Mouse (Mus musculus) left cerebral cortex, adult 9 months (tissue): ENCODE results near the gene Plekhm1.
A peak's percentile ranks its signal among the peaks of the same experiment; 100 is the strongest.
"Not testable (repeated sequence)": the region's sequence is repeated elsewhere in the genome, so short reads cannot be mapped to it uniquely, and the experiment has no call there.

Source experiments
- DNase-seq, 2 experiments: peaks; one replicate each; pipeline ENCODE4 v3.0.0; 2022; ENCODE audit warnings: low spot score in 2 of 2

Plekhm1 gene

DNA sequence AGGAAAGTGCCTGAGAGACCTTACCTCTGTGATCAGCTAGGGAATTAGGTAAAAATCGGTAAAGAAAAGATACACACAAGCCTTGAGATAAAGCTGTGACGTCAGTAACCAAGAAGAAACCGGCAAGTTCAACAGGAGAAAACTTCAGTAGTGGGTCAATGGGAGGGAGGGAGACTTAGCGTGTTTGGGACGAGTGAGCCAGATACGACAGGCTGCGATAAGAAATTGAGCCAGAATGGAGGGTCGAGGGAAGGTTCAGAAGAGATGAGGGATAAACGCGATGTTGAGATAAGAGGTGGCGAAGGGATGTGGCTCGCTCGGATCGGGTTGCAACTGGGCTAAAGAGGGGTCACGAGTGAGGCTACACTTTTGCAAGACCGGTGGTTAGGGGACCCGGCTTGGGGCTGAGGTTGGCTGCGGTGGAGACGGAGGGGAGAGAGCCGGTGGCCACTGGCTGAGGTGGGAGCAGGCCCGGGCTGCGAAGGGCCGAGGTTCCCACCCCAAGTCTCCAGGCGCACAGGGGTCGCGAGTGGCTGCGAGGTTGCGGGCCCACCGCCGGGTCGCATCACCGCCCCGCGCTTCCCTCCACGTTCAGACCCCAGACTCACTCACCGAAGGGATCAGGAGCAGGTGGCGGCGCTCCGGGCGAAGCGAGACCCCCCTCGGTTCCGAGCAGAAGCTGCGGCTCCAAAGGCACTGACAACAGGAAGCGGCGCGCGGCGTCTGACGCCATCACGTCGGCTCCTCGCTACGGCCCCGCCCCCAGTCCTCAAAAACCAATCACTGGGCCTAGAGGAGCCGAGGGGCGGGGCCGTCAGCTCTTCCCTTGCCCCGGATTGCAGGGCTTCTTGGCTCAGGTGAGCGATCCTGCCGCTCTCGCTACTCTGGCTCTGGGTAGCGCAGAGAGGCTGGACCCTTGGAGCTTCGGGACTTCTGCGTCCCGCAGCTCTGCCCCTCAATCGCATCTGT is at the start of gene Plekhm1:
Gene Plekhm1, minus strand, starts transcription at position 707 of the 969 bp plus-strand sequence.
- peak; percentile 82 to 96 for DNase-seq

DNA sequence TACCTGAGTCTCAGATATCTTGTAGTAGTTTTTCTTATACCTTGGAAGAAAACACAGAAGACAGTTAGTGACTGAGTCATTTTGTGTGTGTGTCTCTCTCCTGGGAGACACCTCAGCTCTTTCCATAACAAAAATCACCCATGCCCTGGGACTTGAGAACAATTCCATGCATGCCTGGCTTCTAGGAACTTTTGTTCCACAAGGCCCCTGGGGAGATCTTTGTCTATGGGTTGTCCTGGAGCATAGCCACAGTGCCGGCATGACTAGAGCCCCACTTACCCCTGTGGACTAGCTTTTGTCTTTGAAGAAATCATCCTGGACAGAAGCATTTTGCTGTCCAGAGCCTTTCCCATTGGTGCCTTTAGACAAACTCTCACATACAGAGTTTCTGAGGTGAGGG is 38.6 kb upstream of the Plekhm1 start:
- not testable (repeated sequence) for DNase-seq

DNA sequence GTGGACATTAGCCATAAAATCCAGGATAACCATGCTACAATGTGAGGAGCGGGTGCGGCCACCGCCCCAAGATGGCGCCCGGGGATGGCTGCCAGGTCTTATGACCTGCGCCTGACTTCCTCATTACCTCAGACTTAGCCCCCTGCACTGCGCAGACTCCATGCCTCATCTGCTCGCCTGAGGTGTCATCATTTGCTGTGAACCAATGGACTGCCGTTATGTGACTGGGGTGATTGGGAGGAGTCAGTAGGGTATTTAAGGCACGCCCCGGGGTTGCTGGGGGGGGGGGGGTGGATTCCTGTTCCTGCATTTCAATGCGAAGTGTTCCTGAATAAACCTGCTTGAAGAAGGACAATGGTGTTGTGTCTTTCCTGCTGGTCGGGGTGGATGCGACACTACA is 37.2 kb upstream of the Plekhm1 start:
- not testable (repeated sequence) for DNase-seq

DNA sequence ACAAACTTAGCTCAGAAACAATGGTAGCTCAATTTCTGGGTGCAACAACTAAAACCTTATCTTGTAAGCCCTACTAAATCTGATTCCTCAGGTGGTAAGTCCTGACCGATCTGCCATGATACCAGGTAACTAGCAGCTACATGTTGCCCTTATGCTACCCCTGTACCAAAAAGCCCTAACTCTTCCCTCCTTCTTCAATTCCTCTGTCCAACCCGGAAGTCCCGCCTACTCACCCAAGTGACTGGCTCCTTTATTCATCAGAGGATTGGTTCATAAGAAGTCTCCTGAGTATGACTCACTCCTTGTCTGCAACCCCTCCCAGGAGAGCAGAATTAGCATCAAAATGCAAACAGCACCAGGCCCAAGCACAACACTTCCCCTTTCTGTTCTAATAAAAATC is 31.2 kb upstream of the Plekhm1 start:
- no peak for DNase-seq

DNA sequence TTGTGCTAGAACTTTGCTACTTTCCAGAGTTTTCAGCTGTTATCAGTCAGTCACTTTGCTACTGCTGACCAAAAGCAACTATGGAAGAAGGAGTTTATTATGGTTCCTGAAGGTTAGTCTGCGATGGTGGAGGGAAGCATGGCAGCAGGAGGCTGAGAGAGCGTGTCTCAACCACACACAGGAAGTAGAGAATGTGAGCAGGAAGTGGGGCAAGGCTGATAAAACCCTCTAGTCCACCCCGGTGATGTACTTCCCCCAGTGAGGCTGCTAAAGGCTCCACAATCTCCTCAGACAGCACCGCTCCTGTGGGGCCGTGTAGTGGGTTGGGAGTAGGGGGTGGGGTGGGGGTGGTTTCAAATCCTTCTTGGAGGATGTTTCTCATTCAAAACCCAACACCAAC is 23.8 kb upstream of the Plekhm1 start:
- no peak for DNase-seq

DNA sequence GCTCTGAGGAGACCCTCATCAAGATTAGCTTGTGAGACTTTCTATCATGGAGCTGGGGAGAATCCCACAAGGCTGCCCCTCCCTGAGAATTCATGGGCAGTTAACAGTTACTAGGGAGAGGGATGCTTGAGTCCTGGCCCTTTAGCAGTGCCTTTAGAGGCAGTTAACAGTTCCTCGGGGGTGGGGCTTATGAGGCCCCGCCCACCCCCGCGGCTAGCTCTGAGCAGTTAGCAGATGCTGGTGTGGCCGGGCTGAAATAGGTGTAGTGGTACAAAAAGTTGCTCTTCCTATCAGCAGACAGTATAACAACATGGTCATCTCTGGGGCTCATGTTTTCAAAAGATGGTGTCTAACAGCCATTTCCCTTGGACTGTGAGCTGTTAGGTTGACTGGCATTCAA is 12.5 kb upstream of the Plekhm1 start:
- no peak for DNase-seq

DNA sequence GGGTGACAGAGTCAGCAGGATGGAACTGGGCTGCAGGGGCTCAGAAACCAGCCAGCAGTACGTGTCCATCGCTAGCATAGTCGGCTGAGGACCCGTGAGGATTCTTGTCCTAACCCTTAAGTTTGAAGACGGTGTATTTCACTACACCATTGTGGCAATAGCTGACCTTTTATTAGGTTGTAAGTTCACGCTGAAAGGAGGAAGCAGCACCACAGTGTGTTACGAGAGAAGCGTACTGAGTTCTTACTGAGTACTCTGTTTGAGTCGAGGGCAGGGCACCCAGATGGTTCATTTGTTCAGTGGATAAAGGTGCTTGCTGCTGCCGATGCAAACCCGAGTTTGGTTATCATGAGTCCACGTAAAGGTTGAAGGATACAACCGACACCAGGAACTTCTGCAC is 7.2 kb upstream of the Plekhm1 start:
- DNase-seq, result no peak

DNA sequence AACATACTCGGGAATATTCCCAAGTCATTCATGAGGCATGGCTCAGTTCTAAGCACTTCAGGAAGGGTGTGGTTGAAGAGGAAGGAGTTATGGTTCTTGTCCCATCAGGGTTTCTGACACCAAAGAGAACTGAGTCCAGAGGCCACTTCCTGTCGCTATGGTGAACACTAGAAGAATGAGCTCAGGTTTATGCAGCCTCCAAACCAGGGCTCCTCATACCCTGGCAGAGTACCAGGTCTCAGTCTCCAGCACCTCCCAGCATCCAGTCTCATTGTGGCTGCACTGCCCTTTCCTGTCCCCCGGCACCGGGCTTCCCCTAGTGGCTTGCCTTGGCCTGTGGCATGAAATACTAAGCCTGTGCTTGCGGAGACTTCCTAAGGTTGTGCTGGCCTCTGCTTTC is 6.7 kb upstream of the Plekhm1 start:
- DNase-seq, result no peak

DNA sequence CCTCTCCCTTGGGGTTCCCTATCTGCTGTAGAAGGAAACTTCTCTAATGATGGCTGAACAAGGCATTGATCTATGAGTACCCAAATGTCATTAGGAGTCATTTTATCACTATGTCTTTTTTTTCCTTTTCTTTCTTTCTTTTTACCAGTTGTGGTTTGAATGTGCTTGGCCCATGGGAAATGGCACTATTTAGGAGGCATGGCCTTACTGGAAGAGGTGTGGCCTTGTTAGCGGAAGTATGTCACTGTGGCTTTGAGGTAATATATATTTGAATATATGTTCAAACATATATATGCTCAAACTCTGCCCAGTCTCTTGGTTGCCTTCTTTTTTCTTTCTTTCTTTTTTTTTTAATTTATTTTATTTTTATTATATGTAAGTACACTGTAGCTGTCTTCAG is 1.0 kb upstream of the Plekhm1 start:
- DNase-seq, result no peak

DNA sequence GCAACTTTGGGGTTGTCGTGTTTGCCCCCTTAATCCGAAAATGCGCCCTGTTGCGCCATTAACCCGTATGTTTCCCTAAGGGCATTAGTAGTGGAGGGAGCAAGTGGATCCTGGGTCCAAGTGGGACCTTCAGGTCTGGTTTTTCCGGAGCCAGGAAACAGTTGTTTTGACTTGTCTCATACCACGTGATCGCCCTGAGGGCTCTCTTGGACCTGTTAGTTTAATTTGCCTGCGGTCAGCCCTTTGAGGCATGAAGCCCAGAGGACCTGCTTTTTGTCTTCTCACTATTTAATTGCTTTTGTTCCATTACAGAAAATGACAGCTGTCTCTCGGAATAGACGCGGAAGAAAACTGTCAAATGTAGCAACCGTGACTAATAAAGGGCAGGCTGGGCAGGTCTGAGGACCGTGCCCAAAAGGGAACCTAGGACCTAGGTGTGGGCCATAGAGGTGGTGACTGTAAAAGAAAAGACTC is 500 bp upstream of the Plekhm1 start:
- no peak for DNase-seq

DNA sequence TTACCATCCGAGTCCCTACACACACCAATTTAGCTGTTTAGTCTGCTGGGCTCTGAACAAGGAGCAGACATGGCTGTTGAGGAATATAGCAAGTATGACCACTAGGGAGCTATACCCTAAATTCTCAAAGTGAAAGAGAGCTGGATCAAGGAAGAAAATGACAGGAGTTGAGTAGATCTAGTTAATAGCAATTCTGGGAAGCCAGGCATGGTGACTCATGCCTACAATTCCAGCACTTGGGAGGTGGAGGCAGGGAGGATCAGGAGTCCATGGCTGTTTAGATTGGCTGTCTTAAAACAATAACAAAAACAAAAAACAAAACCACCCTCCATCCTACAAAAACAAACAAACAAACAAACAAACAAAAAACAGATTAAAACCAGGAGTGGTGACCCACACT is 1.2 kb downstream of the Plekhm1 start:
- DNase-seq, result no peak

DNA sequence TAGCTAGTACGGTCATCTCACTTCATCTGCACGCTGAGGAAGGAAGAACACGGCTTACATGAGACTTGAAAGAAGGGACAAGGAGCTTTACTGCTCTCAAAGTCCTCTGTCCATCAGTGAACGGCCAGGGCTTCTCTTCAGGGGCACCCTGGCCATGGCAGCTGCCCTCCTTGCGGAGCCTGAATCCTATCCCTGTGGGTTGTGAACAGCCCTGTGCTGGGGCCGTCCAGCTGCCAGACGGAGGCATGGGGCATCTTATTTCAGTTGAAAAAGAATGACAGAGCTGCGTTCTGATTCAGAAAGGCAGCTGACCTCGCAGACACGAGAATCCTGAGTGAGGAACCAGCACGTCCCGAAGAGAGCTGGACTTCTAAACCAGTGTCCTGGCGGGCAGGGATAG is 3.6 kb downstream of the Plekhm1 start:
- no peak for DNase-seq

DNA sequence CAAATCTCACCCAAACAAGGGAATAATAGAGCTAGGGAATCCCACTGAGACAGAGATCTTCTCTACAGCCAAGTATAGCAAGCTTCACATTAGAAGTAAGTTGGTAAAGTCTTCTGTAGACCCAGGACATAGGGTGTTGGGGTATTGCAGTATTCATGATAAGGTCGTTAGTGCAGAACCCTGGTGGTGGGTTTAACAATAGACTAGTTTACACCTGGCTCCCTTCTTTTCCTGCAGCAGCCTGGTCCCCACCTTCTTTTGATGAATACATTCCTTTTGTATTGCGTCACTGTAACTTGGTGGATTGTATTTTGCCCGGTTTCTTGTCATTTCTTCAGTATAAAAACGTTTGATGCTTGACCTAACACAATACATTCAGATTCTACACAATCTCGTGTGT is 5.4 kb downstream of the Plekhm1 start:
- DNase-seq, result not testable (repeated sequence)

DNA sequence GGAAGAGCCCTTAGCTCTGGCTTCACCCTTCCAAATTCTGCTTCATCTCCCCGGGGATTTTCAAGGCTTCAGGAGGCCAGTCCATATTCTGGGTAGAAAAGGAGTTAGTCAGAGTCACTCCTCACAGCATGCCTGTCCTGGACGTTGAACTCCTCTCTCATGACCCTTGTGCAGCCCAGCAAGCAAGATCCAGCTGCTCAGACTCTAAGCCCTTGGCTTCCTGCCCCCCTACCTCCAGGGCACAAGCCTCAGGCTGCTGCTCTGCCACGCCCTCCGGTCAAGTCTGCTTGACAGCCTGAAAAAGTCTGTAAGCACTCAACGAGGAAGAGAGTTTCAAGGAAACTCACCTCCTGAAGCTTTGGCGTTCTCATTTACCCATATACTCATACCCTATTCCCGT is 5.9 kb downstream of the Plekhm1 start:
- DNase-seq, result no peak

DNA sequence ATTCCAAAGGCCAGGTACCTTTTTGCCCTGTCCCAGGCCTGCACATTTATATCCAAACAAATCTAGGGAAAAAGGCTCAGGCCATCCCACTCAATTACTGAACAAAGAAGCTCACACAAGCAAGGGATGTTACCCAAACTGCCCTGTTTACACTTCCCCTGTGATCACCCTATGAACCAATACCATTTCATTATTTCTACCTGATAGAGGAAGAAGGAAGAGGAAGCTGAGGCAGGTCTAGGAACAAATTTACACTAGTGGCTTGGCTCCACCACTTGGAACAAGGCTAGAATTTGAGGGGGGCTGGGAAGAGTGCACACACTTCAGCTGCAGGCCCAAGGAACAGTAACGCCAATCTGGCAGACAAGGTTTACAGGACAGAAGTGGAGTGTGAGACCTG is 6.7 kb downstream of the Plekhm1 start:
- no peak for DNase-seq

DNA sequence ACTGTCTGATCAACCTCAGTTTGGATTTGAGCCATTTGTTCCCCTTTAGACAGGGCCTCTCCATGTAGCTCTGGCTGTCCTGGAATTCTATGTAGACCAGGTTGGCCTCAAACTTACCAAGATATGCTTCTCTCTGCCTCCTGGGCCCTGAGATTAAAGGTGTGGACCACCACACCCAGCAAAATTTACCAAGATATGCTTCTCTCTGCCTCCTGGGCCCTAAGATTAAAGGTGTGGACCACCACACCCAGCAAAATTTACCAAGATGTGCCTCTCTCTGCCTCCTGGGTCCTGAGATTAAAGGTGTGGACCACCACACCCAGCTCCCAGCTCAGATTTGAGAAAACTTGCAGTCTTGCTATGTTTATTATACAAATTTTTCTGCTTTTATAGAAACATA is 7.9 kb downstream of the Plekhm1 start:
- DNase-seq, result no peak

DNA sequence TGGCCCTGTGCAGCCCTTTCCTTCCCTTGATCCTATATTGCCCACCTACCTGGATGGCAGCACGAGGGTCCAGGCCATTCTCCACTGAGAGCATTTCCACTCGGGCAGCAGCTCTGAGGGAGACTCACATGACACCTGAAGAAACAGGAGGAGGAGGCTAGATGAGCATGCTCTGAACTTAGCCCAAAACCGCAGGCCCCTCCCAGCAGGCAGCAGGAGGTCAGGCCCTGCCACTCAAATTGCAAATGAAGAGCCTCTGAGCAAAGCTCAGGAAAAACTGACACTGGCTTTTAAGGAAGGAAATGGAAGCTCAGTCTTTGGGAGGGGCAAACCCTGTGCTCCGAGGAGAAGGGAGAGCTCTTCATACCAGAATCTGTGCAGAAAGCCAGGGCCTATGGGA is 8.7 kb downstream of the Plekhm1 start:
- no peak for DNase-seq

DNA sequence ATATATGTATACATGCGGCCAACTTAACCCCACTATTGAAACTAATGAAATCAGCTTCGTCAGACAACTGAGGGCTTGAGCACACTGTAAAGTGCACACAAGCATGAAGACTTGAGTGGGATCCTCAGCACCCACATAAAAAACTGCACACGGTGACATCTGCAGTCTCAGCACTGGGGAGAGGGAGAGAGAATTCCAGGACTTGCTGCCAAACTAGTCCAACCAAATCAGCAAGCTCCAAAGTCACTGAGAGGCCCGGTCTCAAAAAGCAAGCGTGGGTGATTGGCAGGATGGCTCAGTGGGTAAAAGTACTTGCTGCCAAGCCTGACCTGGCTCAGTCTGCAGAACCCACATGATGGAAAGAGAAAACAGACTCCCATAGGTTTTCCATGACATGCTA is 9.7 kb downstream of the Plekhm1 start:
- peak in 1 of 2 experiments; percentile 41 for DNase-seq

DNA sequence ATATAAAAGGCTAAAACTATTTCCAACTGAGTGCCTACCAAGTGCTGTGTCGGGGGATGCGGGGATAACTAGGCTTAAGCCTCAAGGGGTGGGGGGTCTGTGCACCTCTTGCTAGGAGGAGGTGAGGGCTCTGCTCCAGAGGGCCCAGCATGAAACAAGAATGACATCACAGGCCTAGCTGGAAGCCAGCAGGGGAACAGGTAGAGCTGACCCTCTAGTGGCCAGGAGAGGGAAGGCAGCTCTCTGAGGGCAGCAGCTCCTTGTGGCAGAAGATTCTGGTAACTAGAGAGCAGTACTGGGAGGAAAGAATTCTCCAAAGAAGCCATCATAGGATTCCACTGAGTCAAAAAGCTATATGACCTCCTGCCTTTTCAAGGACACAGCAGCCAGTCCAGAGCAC is 10.3 kb downstream of the Plekhm1 start:
- peak in 1 of 2 experiments; percentile 54 for DNase-seq

DNA sequence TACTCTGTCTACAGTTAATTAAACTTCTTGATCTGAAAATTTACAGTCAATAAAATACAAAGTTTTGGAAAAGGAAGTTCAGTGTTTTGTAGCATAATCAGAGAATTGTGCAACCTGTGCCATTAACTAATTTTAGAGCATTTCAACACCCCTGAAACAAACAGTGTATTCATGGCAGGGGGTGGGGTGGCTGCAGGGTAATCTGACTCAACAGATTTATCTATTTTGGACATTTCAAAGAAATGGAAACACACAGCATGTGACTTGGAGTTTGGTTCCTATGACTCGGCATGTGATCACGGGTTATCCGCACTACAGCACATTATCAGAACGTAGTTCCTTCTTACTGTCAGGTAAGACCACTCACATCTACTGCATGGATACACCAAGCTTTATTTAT is 12.5 kb downstream of the Plekhm1 start:
- DNase-seq, result no peak

DNA sequence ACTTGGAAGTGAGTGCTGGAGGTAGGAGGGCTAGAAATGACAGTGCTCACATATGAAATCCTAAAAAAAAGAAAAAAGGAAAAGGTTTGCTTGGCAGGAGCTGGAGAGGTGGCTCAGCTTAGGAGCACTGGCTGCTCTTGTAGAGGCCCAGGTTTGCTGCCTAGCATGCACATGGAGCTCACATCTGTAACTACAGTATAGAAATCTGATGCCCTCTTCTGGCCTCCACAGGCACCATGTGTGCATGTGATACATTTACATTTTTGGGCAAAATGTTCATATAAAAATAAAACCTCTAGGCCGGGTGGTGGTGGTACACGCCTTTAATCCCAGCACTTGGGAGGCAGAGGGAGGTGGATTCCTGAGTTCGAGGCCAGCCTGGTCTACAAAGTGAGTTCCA is 13.4 kb downstream of the Plekhm1 start:
- DNase-seq, result no peak

DNA sequence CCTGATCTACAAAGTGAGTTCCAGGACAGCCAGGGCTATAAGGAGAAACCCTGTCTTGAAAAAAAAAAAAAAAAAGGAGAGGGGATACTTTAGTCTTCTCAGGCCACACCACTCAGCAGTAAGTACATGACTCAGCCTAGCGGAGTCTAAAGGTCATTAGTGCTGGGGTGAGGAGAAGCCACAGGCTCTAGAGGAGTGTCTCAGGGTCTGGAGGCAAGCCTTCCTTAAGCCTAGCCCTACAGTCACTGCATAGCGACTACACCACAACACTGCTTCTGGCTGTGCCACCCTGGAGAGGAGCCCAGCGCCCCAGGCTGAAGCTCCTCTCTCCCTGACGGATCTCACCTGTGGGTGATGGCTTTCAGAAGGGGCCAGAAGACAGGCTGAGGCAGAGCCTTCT is 15.8 kb downstream of the Plekhm1 start:
- no peak for DNase-seq

DNA sequence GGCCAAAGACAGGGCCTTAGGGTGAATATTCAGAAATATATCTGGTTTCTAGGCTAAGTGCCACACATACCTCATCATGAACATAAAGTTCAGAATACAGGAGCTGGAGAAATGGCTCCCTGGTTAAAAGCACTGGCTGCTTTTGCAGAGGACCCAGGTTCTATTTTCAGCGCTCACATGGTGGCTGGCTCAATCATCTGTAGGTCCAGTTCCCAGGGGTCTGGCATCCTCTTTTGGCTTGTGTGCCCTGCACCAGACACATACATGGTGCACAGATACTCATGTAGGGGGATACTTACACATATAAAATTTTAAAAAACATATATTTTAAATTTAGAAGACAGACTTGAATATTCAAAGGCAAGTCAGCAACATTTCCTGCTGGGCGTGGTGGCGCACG is 16.3 kb downstream of the Plekhm1 start:
- no peak for DNase-seq

DNA sequence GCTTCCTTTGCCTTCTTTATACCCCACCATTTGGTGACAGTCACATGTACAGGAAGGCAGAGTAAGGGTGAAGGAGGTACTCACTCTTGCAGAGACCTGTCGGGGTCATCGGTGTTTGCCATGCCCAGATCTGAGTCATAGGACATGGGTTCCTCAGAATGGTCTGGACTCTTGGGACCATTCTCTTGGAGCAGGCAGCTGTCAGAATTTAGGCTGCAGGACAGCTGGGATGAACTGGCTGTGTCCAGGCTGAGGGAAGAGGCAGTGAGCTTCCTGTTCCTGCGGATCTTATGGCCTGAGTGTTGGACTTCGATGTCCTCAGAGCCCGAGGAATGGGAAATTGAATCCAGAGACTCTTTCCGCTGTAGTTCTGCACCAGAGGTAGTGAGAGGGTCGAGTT is 17.9 kb downstream of the Plekhm1 start:
- DNase-seq, result no peak
